Mouse (Mus musculus) cerebellum, postnatal 4 days (tissue): ENCODE measurements around the gene Hdac10.

Experiments
- DNase-seq, 2 experiments: peaks; one replicate each; pipeline ENCODE4 v3.0.0; 2022; ENCODE audit warnings: low spot score in 2 of 2, mixed read lengths in 1 of 2

The Hdac10 gene

DNA sequence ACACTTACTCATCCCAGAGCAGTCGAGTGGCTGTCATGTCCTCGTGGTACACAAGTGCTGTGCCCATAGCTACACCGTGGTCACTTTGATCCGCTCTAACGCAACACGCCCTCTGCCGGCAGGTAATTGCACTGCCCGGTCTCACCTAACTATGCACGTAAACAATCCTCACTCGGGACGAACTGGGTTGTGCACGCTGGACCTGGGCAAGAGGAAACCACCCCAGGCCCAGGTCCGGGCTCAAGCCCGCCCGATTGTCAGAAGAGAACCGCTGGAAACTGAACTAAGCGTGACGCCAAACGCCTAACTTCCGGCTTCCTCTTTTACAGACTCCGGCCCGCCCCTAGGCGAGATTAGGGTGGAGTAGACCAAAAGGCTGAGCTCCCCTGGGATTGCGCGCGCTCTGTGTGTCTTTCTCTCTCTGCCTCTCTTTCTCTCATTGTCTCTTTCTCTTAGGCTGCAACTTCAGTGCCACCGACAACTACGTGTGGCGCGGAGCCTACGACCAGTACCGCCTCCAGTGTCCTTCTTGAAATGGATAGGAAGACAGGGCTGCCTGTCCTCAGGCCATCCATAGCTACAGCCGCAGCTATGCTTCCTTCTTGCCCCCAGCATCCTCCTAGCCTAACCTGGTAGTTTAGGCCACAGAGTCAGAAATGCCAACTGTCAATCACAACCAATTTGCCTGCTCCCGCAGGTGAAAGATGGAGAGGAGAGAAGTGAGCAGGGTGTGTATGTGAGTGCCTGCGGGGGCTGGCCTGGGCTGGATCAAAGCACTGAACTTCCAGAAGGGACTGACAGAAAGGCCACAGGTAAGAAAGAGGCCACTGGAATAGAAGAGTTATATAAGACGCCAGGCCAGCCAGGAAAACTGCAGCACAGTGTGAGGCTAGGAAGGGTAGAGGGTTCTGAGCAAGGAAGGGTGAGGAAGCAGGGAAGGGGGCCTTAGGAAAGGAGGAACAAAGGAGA is at the start of gene Hdac10:
TSS of gene Hdac10 (minus strand) at position 319 of the 969 bp plus-strand sequence.
- peak; percentile 76 to 88 for DNase-seq

GRCm38 (mm10) chr15:89177576-89178259 is 49.2 kb upstream of the Hdac10 start:
- no peak for DNase-seq

- peak in 1 of 2 experiments; percentile 86 for DNase-seq
Observed at GRCm38 (mm10) chr15:89177121-89177520, 48.6 kb upstream of the Hdac10 start.

GRCm38 (mm10) chr15:89175411-89176155 is 47.1 kb upstream of the Hdac10 start:
- no peak for DNase-seq

GRCm38 (mm10) chr15:89174889-89175339 is 46.4 kb upstream of the Hdac10 start:
- DNase-seq = no peak

- DNase-seq = no peak
Observed at GRCm38 (mm10) chr15:89173906-89174214, 45.4 kb upstream of the Hdac10 start.

GRCm38 (mm10) chr15:89173024-89173905 is 44.8 kb upstream of the Hdac10 start:
- peak in 1 of 2 experiments; percentile 53 for DNase-seq

- no peak for DNase-seq
Observed at GRCm38 (mm10) chr15:89172276-89172935, 43.9 kb upstream of the Hdac10 start.

- DNase-seq = no peak
Observed at GRCm38 (mm10) chr15:89171526-89172051, 43.1 kb upstream of the Hdac10 start.

DNA sequence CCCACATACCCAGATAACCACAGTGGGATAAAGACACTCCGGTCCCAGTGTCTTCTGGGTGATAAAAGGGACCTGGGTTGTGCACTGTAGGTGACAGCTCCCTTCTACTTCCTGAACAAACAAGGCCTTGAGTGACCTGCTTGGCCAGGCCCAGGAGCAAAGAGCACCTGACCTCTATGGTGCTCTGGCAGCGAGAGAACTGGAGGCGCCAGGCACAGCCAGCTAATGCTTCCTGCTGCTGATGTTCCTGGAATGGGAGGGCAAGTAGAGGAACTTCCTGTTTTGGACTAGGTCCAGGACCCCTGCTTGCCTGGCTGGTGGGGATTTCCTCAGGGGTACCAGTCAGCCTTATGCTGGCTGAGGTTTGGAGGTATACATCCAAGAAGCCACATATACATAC is 41.6 kb upstream of the Hdac10 start:
- no peak for DNase-seq

- no peak for DNase-seq
Observed at GRCm38 (mm10) chr15:89169431-89169830, 40.9 kb upstream of the Hdac10 start.

DNA sequence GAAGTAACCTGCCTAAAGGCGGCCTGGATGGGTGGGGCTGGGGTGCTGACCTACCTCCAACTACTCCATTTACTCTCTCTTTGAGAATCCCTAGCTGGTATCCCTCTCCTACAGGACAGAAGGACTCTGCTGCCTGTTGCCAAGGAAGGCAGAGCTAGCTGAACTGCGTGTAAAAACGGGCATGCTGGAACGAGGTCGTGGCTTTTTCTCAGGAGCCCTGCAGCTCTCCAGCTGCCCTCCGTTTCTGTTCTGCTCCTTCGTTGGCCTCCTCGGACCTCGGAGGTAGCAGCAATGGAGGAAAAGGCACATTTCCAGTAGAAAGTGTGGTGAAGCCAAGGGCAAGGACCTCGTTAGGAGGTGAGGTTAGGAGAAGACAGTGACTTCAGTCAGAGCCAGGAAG is 40.4 kb upstream of the Hdac10 start:
- no peak for DNase-seq

GRCm38 (mm10) chr15:89165478-89165877 is 37.0 kb upstream of the Hdac10 start:
- DNase-seq = no peak

GRCm38 (mm10) chr15:89161397-89161796 is 32.9 kb upstream of the Hdac10 start:
- no peak for DNase-seq

GRCm38 (mm10) chr15:89158516-89158915 is 30.0 kb upstream of the Hdac10 start:
- no peak for DNase-seq

- peak in 1 of 2 experiments; percentile 76 for DNase-seq
Observed at GRCm38 (mm10) chr15:89157954-89158353, 29.5 kb upstream of the Hdac10 start.

DNA sequence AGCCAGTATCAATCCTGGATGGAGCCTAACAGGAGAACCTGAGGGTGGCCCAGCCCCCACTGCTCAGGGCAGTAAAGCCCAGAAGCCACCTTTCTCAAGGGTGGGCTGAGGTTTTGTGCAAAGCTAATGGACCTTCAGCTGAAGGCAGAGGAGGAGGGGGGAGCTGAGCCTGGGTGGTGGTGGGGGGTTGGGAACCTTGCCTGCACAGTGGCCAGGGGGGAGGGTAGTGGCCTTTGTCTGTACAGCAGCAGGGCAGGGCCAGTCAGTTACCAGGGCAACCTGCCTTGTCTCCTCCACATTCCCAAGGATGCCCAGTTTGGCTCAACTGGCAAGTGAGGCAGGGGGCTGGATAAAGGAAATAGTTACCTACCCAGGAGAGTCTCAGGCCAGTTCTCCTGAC is 23.8 kb upstream of the Hdac10 start:
- no peak for DNase-seq

GRCm38 (mm10) chr15:89150041-89150390 is 21.5 kb upstream of the Hdac10 start:
- DNase-seq = no peak

- DNase-seq = no peak
Observed at GRCm38 (mm10) chr15:89149271-89150040, 21.0 kb upstream of the Hdac10 start, which contains the start of gene Mapk11. Mapk11 (minus strand) TSS chr15:89149628.
